Mouse (Mus musculus) layer of hippocampus, adult 11-12 months (tissue): ENCODE results near the gene Olfr933.

Experiments
- DNase-seq: peaks from one replicate; pipeline ENCODE4 v3.0.0; 2022; ENCODE audit warnings: low spot score

Gene Olfr933

DNA sequence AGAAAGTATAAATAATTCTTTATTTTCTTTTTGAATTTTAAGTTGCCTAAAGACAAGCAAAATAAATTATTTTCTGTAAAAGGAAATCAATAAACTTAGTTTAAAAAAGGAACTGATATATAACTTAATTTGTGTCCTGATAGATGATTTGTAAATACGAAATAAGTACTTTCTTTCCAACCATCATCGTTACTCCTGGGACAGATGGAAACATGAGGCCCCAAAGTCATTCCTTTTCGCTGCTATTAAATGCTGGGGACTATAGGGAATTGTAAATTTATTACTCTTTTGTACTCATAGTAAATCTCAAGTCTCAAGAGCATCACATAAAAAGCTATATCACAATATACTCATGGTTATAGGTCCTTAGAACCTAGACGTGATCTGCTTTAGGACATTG, at the start of gene Olfr933:
TSS of gene Olfr933 (plus strand) at position 301 of the 400 bp plus-strand sequence.
- DNase-seq, result no peak

DNA sequence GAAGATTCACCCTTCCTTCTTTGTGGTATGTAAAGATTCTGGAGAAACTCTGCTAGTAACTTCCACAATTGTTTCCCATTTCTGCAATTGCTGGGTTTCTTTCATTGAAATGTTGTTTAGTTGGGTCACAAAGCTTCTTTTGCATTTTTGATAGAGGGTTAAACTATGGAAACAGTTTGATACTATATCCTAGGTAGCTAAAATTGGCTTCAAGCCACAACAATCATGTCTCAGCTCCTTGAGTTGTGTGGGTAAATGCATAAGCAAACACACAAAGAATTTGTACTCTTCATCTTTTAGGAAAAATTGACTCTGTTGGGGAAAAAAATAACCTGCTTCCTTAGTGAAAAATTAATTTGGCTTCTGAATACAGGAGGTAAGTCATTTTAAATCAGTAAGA, 42.6 kb upstream of the Olfr933 start, which contains the start of gene Olfr930:
TSS of gene Olfr930 (plus strand) at position 301 of the 400 bp plus-strand sequence.
- no peak for DNase-seq

DNA sequence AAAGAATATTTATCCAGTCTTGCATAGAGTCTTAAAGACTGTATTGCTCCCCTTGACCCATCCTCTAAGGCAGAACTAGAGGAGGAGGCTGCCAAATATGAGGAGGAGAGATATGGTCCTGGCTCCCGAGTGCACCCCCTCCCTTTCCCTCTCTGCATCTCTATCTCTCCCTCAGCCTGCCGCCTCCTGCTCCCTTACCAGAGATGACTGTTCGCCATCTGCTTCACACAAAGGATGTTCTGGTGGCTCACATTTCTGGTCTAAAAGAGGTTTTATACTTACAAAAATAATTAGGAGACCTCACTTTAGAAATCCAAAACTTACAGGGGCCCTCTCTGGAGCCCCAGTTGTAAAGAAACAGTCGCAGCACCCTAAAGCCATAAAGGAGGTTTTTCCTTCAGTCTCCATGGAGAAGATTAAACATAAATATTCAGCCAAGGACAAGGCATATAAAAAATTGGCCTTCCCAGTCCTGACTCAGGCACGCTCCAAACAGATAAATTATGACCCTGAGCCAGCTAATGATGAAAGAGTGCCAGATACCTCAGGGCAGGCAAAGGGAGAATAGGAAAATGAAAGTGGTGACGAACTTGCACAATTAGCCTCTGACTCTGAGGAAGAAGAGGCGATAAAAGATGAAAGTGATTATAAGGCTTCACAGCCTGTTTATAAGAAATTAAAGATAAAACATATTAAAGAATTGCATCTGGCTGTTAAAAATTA, 18.6 kb upstream of the Olfr933 start:
- DNase-seq, result peak; percentile 4

DNA sequence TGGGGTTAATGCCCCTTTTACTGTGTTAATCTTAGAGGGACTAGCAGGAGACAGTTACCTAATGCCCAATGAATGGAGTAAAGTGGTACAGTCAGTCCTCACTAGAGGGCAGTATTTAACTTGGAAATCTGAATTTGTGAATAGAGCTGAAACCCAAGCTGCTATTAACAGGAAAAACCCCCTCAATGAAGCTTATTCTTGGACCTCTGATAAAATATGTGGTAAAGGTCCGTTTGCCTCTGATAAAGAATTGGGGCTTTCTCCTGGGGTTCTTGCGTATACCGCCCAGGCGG, 18.0 kb upstream of the Olfr933 start:
- DNase-seq, result no peak

DNA sequence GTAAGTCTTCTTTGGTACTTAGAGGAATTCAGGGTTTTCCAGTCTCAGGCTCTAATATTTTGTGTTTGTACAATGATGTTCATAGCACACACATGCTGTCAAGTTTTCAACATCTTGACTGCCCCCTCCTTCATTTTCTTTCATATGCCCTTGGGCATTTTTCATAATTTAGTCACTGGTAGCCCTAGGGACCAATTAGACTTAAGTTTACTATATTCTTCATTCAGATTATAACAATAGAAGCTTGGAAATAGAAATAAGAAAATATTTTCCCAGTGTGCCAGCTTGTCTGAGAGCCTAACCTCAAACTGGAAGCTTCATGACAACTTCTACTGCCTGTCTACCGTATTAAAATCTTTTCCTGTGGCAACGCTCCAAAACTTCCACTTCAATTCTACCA, 16.1 kb downstream of the Olfr933 start, which contains the start of gene Olfr934:
TSS of gene Olfr934 (minus strand) at position 101 of the 400 bp plus-strand sequence.
- DNase-seq, result no peak

DNA sequence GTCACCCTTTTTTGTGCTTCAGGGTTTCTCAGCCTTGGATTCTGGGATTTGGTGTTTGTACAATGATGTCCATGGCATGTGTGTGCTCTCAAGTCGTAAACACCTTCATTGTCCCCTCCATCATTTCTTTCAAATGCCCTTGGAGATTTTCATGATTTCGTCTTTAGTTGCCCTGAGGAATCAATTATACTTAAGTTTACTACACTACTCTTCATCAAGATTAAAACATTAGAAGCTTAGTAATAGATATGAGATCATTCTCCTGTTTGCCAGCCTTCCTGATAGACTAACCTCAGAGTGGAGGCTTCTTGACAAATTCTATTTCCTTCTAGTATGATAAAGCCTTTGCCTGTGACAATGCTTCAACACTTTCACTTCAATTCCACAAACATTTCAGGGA, 27.5 kb downstream of the Olfr933 start, which contains the start of gene Olfr935:
TSS of gene Olfr935 (minus strand) at position 101 of the 400 bp plus-strand sequence.
- no peak for DNase-seq

DNA sequence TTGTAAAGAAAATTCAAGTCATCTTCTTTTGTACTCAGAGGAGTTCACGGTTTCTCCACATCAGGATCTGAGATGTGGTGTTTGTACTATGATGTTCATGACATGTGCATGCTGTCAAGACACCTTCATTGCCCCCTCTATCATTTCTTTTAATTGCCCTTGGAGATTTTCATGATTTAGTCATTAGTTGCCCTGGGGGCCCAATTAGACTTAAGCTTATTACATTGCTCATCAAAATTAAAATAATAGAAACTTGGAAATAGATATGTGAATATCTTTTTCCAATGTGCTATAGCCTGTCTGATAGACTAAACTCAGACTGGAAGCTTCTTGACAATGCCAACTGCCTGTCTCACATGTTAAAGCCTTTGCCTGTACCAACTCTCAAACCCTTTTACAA, 51.2 kb downstream of the Olfr933 start, which contains the start of gene Olfr146:
TSS of gene Olfr146 (minus strand) at position 101 of the 400 bp plus-strand sequence.
- no peak for DNase-seq
